Mouse (Mus musculus): Measurements from ENCODE around the gene Il4i1.

GRCm38 (mm10) chr7:44839491-44840191 lies 23.5 kb downstream of the Il4i1 start:
- TF ChIP-seq CTCF (IDR thresholded peaks at IDR 0.05; ENCODE audit: low read depth, low read length) (no peak), POLR2A (IDR thresholded peaks at IDR 0.05; ENCODE audit: insufficient read depth, low read length) (no peak)

Measured in ES-Bruce4 (cell line).